Mouse (Mus musculus) CH12.LX (cell line): ENCODE measurements around the gene Adat3. TPM values are rescaled to one million over a fixed set of nuclear protein-coding genes. Genes with fewer than 3 reads are reported as not detected.

Experiments
- DNase-seq: peaks from one replicate; pipeline ENCODE4 v3.0.0-alpha.2; 2013; ENCODE audit errors: extremely low read depth
- H3K27ac ChIP-seq: 2 replicates; pipeline ENCODE4 v1.5.1; 2012; ENCODE audit warnings: low read depth, mild to moderate bottlenecking, control low read depth, moderate library complexity; ENCODE audit not compliant: insufficient read depth
- H3K27me3 ChIP-seq: replicated peaks from 2 replicates; pipeline ENCODE3; 2012; ENCODE audit warnings: inconsistent platforms
- H3K36me3 ChIP-seq, 2 experiments: replicated peaks in 1 of 2; 2 replicates each; pipeline versions ENCODE3 to v1.6.1; 2012; ENCODE audit warnings: inconsistent platforms in 1 of 2, low read length in 1 of 2, mild to moderate bottlenecking in 1 of 2, mixed read lengths in 1 of 2, moderate library complexity in 1 of 2; ENCODE audit not compliant: control insufficient read depth in 1 of 2, insufficient read depth in 1 of 2
- H3K4me1 ChIP-seq, 2 experiments: 2 replicates each; pipeline ENCODE4 v1.6.1; 2012; ENCODE audit warnings: inconsistent platforms in 1 of 2, moderate library complexity in 1 of 2; ENCODE audit not compliant: insufficient read depth in 2 of 2, control insufficient read depth in 1 of 2
- H3K4me2 ChIP-seq: 2 replicates; pipeline ENCODE4 v1.6.1; 2012; ENCODE audit warnings: low read depth, mild to moderate bottlenecking, control low read depth; ENCODE audit not compliant: poor library complexity, insufficient read depth, severe bottlenecking
- H3K4me3 ChIP-seq, 3 experiments: fragments of 150-350 bp in 1 of 3; sonication (generic) in 1 of 3; replicated peaks in 1 of 3; 2 replicates each; pipeline versions ENCODE3 to v1.5.1; 2011 to 2012; ENCODE audit warnings: low read depth in 2 of 3, low read length in 2 of 3, mild to moderate bottlenecking in 2 of 3, moderate library complexity in 2 of 3, control low read depth in 1 of 3, improper control_type of control experiment in 1 of 3, inconsistent platforms in 1 of 3, mixed read lengths in 1 of 3; ENCODE audit not compliant: poor library complexity in 1 of 3
- H3K79me2 ChIP-seq: replicated peaks from 2 replicates; pipeline ENCODE4 v1.6.1; 2012; ENCODE audit warnings: mild to moderate bottlenecking, moderate library complexity; ENCODE audit not compliant: control insufficient read depth, poor library complexity, insufficient read depth, severe bottlenecking; ENCODE audit errors: extremely low read depth
- H3K9ac ChIP-seq: 2 replicates; pipeline ENCODE4 v1.6.1; 2012; ENCODE audit warnings: low read depth, mild to moderate bottlenecking, control low read depth, moderate library complexity; ENCODE audit not compliant: insufficient read depth
- H3K9me3 ChIP-seq: replicated peaks from 2 replicates; pipeline ENCODE3; 2012; ENCODE audit warnings: low read length, inconsistent platforms, mixed read lengths
- BHLHE40 ChIP-seq: IDR thresholded peaks from 2 replicates; pipeline ENCODE4 v1.6.1; 2011; ENCODE audit warnings: mild to moderate bottlenecking, low read depth, low read length, improper control_type of control experiment
- CHD1 ChIP-seq: IDR thresholded peaks from 2 replicates; pipeline ENCODE4 v1.6.1; 2012; ENCODE audit warnings: low read depth, low read length, improper control_type of control experiment, inconsistent platforms
- CTCF ChIP-seq, 2 experiments: IDR thresholded peaks in 1 of 2; conservative IDR thresholded peaks in 1 of 2; 2 replicates each; pipeline ENCODE4 v1.5.1; 2011 to 2012; ENCODE audit warnings: low read depth in 2 of 2, low read length in 2 of 2, improper control_type of control experiment in 1 of 2, inconsistent platforms in 1 of 2, mild to moderate bottlenecking in 1 of 2, moderate library complexity in 1 of 2
- ELF1 ChIP-seq: IDR thresholded peaks from 2 replicates; pipeline ENCODE4 v1.6.1; 2014; ENCODE audit warnings: low read depth, mild to moderate bottlenecking, inconsistent platforms, low read length, improper control_type of control experiment
- HCFC1 ChIP-seq: IDR thresholded peaks from 2 replicates; pipeline ENCODE4 v1.6.1; 2012; ENCODE audit warnings: low read depth, mild to moderate bottlenecking, inconsistent platforms, low read length, improper control_type of control experiment
- IRF4 ChIP-seq: IDR thresholded peaks from 2 replicates; pipeline ENCODE4 v1.6.1; 2014; ENCODE audit warnings: low read depth, mild to moderate bottlenecking, inconsistent platforms, low read length, improper control_type of control experiment
- MAX ChIP-seq: IDR thresholded peaks from 2 replicates; pipeline ENCODE4 v1.6.1; 2011; ENCODE audit warnings: low read length, improper control_type of control experiment
- MAZ ChIP-seq: IDR thresholded peaks from 2 replicates; pipeline ENCODE4 v1.6.1; 2012; ENCODE audit warnings: low read depth, mild to moderate bottlenecking, inconsistent platforms, low read length, improper control_type of control experiment, moderate library complexity
- MXI1 ChIP-seq: IDR thresholded peaks from 2 replicates; pipeline ENCODE4 v1.6.1; 2011; ENCODE audit warnings: mild to moderate bottlenecking, low read depth, low read length, improper control_type of control experiment
- PAX5 ChIP-seq: IDR thresholded peaks from 2 replicates; pipeline ENCODE4 v1.6.1; 2012; ENCODE audit warnings: low read length, inconsistent platforms, mixed read lengths
- POLR2AphosphoS2 ChIP-seq: IDR thresholded peaks from 2 replicates; pipeline ENCODE4 v1.6.1; 2011; ENCODE audit warnings: low read depth, low read length, improper control_type of control experiment
- RAD21 ChIP-seq: IDR thresholded peaks from 2 replicates; pipeline ENCODE4 v1.6.1; 2011; ENCODE audit warnings: low read depth, mild to moderate bottlenecking, low read length, improper control_type of control experiment, moderate library complexity
- SMC3 ChIP-seq: IDR thresholded peaks from 2 replicates; pipeline ENCODE4 v1.6.1; 2011; ENCODE audit warnings: low read depth, low read length, improper control_type of control experiment
- TCF12 ChIP-seq: IDR thresholded peaks from 2 replicates; pipeline ENCODE4 v1.6.1; 2014; ENCODE audit warnings: low read depth, mild to moderate bottlenecking, inconsistent platforms, low read length, improper control_type of control experiment
- ZKSCAN1 ChIP-seq: IDR thresholded peaks from 2 replicates; pipeline ENCODE4 v1.6.1; 2012; ENCODE audit warnings: low read depth, inconsistent platforms, low read length, improper control_type of control experiment, borderline replicate concordance
- ZMIZ1 ChIP-seq: IDR thresholded peaks from 2 replicates; pipeline ENCODE4 v1.6.1; 2012; ENCODE audit warnings: low read depth, mild to moderate bottlenecking, inconsistent platforms, low read length, improper control_type of control experiment
- dilution Hi-C: fragments of 300-500 bp; cut with MboI; formaldehyde crosslinking; loops from 2 replicates; pipeline ENCODE4 v1.14.3; 2020; ENCODE audit warnings: low sequenced_read_pairs; ENCODE audit not compliant: extremely low pct_unique_long_range_greater_than_20kb, extremely low pct_ligation_motif_present
- in situ Hi-C: fragments of 300-500 bp; cut with MboI; formaldehyde crosslinking; loops from 3 replicates; pipeline ENCODE4 v1.14.3; 2019; ENCODE audit warnings: low sequenced_read_pairs, low pct_ligation_motif_present, low pct_unique_long_range_greater_than_20kb, mixed read lengths
- polyA plus RNA-seq: library from polyadenylated mRNA; unstranded; fragments of >175 nt; gene quantifications from 2 replicates; pipeline ENCODE4 v1.2.1, GENCODE M21; 2012; ENCODE audit warnings: low read depth; ENCODE audit not compliant: insufficient read length
- total RNA-seq, 2 experiments: library from RNA; depleted of rRNA; stranded (reverse); fragments of 300-350 nt in 1 of 2; fragments of >200 nt in 1 of 2; gene quantifications; 2 replicates each; pipeline ENCODE4 v1.2.3; 2012 to 2014

The Adat3 gene
- total and polyA plus RNA-seq, 3 experiments = 5.0 to 6.7 (median 6.6) TPM

GRCm38 (mm10) chr10:80557346-80557965, 45.2 kb upstream of the Adat3 start:
- H3K4me1 ChIP-seq = peaks cover 17 to 40% of the 10 kb centered on the region in 2 experiments

GRCm38 (mm10) chr10:80559431-80559830, 43.2 kb upstream of the Adat3 start:
- H3K4me2 ChIP-seq = 0 out of 2 replicates have a peak overlapping the region, but pooled peaks have one; percentile 13
- dilution Hi-C loops (no loop called here), in situ Hi-C loops (no loop called here)
- H3K79me2 ChIP-seq = peaks cover 53% of the 10 kb centered on the region
- peak overlapping the region in 1 of 3 experiments; percentile 5 for H3K4me3 ChIP-seq
- H3K4me1 ChIP-seq = peaks cover 18 to 46% of the 10 kb centered on the region in 2 experiments
- no peaks in the 10 kb centered on the region for H3K27me3 ChIP-seq
- no peak for DNase-seq
- H3K27ac ChIP-seq = no peak overlapping the region
- H3K36me3 ChIP-seq = peaks cover 0 to 50% of the 10 kb centered on the region in 2 experiments
- no peak for TF ChIP-seq RAD21
- no peak for TF ChIP-seq ZKSCAN1
- TF ChIP-seq TCF12 = no peak
- no peak for TF ChIP-seq MAZ
- TF ChIP-seq SMC3 = no peak
- TF ChIP-seq CHD1 = no peak
- TF ChIP-seq PAX5 = no peak
- no peak for TF ChIP-seq ZMIZ1
- TF ChIP-seq IRF4 = no peak
- TF ChIP-seq HCFC1 = no peak
- no peak for TF ChIP-seq CTCF (conservative IDR thresholded peaks at IDR 0.05 in 1 of 2, IDR thresholded peaks at IDR 0.05 in 1 of 2; ENCODE audit: low read depth in 2 of 2, low read length in 2 of 2)
- TF ChIP-seq POLR2AphosphoS2 = no peak
- TF ChIP-seq ELF1 = no peak
- TF ChIP-seq MXI1 = no peak
- H3K9me3 ChIP-seq = no peaks in the 10 kb centered on the region
- H3K9ac ChIP-seq = no peak overlapping the region

More at GRCm38 (mm10) chr10:80557346-80557965, 45.2 kb upstream of the Adat3 start:
- no peak overlapping the region for H3K4me3 ChIP-seq
- no peak for DNase-seq
- in situ Hi-C loops = no loop called here
- H3K36me3 ChIP-seq = peaks cover 0 to 59% of the 10 kb centered on the region in 2 experiments
- no peaks in the 10 kb centered on the region for H3K27me3 ChIP-seq
- dilution Hi-C loops = no loop called here
- TF ChIP-seq RAD21 (peak; percentile 57), MAX (no peak), BHLHE40 (no peak), SMC3 (peak; percentile 43), CTCF (conservative IDR thresholded peaks at IDR 0.05 in 1 of 2, IDR thresholded peaks at IDR 0.05 in 1 of 2; ENCODE audit: low read depth in 2 of 2, low read length in 2 of 2) (peak; percentile 35 to 75; a peak in 3 of 4 replicates)
- no peak overlapping the region for H3K27ac ChIP-seq
- no peak overlapping the region for H3K4me2 ChIP-seq
- peaks cover 59% of the 10 kb centered on the region for H3K79me2 ChIP-seq
- no peak overlapping the region for H3K9ac ChIP-seq
- no peaks in the 10 kb centered on the region for H3K9me3 ChIP-seq
